Mouse (Mus musculus): ENCODE data around the gene Rbbp4. TPM values are rescaled to one million over a fixed set of nuclear protein-coding genes. Genes with fewer than 3 reads are reported as not detected.

The Rbbp4 gene
- polyA plus RNA-seq, 1 experiment = 419 TPM

GRCm38 (mm10) chr4:129381148-129381547 lies 46.0 kb upstream of the Rbbp4 start:
- Histone ChIP-seq H3K36me3 (ENCODE audit: control insufficient read depth, insufficient read depth, low read length, poor library complexity, severe bottlenecking) (no peaks in the 10 kb centered on the region), H3K4me3 (ENCODE audit: low read depth, low read length) (peak overlapping the region; percentile 60), H3K9ac (ENCODE audit: low read depth, poor library complexity, severe bottlenecking) (peak overlapping the region; percentile 73), H3K4me1 (ENCODE audit: control insufficient read depth, insufficient read depth, low read length) (peaks cover 5% of the 10 kb centered on the region), H3K27ac (ENCODE audit: insufficient read depth, low read length) (peak overlapping the region; percentile 99), H3K9me3 (replicated peaks; ENCODE audit: control insufficient read depth, insufficient read depth, low read length, poor library complexity, severe bottlenecking) (no peaks in the 10 kb centered on the region), H3K27me3 (ENCODE audit: control insufficient read depth, insufficient read depth, low read length, poor library complexity, severe bottlenecking) (no peaks in the 10 kb centered on the region)
- TF ChIP-seq POLR2A (IDR thresholded peaks at IDR 0.05; ENCODE audit: insufficient read depth, low read length) (peak; percentile 46), CTCF (IDR thresholded peaks at IDR 0.05; ENCODE audit: low read depth, low read length) (no peak), EP300 (IDR thresholded peaks at IDR 0.05; ENCODE audit: insufficient read depth, low read depth, low read length) (peak; percentile 95)

GRCm38 (mm10) chr4:129379805-129380204 lies 44.6 kb upstream of the Rbbp4 start:
- peak overlapping the region; percentile 52 for H3K9ac ChIP-seq (ENCODE audit: low read depth, poor library complexity, severe bottlenecking)
- H3K9me3 ChIP-seq (replicated peaks; ENCODE audit: control insufficient read depth, insufficient read depth, low read length, poor library complexity, severe bottlenecking) = no peaks in the 10 kb centered on the region
- no peak overlapping the region for H3K4me3 ChIP-seq (ENCODE audit: low read depth, low read length)
- peak overlapping the region; percentile 97 for H3K27ac ChIP-seq (ENCODE audit: insufficient read depth, low read length)
- peaks cover 5% of the 10 kb centered on the region for H3K4me1 ChIP-seq (ENCODE audit: control insufficient read depth, insufficient read depth, low read length)
- no peak for TF ChIP-seq CTCF (IDR thresholded peaks at IDR 0.05; ENCODE audit: low read depth, low read length)
- no peak for TF ChIP-seq EP300 (IDR thresholded peaks at IDR 0.05; ENCODE audit: insufficient read depth, low read depth, low read length)
- TF ChIP-seq POLR2A (IDR thresholded peaks at IDR 0.05; ENCODE audit: insufficient read depth, low read length) = no peak
- H3K36me3 ChIP-seq (ENCODE audit: control insufficient read depth, insufficient read depth, low read length, poor library complexity, severe bottlenecking) = no peaks in the 10 kb centered on the region
- no peaks in the 10 kb centered on the region for H3K27me3 ChIP-seq (ENCODE audit: control insufficient read depth, insufficient read depth, low read length, poor library complexity, severe bottlenecking)

GRCm38 (mm10) chr4:129377601-129378390 lies 42.6 kb upstream of the Rbbp4 start, which contains the start of gene Zbtb8a:
Gene Zbtb8a, minus strand, starts transcription at chr4:129378116.
- no peaks in the 10 kb centered on the region for H3K36me3 ChIP-seq (ENCODE audit: control insufficient read depth, insufficient read depth, low read length, poor library complexity, severe bottlenecking)
- H3K4me3 ChIP-seq (ENCODE audit: low read depth, low read length) = peak within 1 kb of the TSS; percentile 99
- no peak for TF ChIP-seq POLR2A (IDR thresholded peaks at IDR 0.05; ENCODE audit: insufficient read depth, low read length)
- TF ChIP-seq CTCF (IDR thresholded peaks at IDR 0.05; ENCODE audit: low read depth, low read length) = no peak
- TF ChIP-seq EP300 (IDR thresholded peaks at IDR 0.05; ENCODE audit: insufficient read depth, low read depth, low read length) = no peak
- no peaks in the 10 kb centered on the region for H3K9me3 ChIP-seq (replicated peaks; ENCODE audit: control insufficient read depth, insufficient read depth, low read length, poor library complexity, severe bottlenecking)
- peak within 1 kb of the TSS; percentile 99 for H3K9ac ChIP-seq (ENCODE audit: low read depth, poor library complexity, severe bottlenecking)
- peaks cover 3% of the 10 kb centered on the region for H3K4me1 ChIP-seq (ENCODE audit: control insufficient read depth, insufficient read depth, low read length)
- no peaks in the 10 kb centered on the region for H3K27me3 ChIP-seq (ENCODE audit: control insufficient read depth, insufficient read depth, low read length, poor library complexity, severe bottlenecking)
- H3K27ac ChIP-seq (ENCODE audit: insufficient read depth, low read length) = peak within 1 kb of the TSS; percentile 88

GRCm38 (mm10) chr4:129376961-129377545 lies 41.9 kb upstream of the Rbbp4 start:
- Histone ChIP-seq H3K9me3 (replicated peaks; ENCODE audit: control insufficient read depth, insufficient read depth, low read length, poor library complexity, severe bottlenecking) (no peaks in the 10 kb centered on the region), H3K9ac (ENCODE audit: low read depth, poor library complexity, severe bottlenecking) (peak overlapping the region; percentile 99), H3K36me3 (ENCODE audit: control insufficient read depth, insufficient read depth, low read length, poor library complexity, severe bottlenecking) (no peaks in the 10 kb centered on the region), H3K4me1 (ENCODE audit: control insufficient read depth, insufficient read depth, low read length) (peaks cover 3% of the 10 kb centered on the region), H3K4me3 (ENCODE audit: low read depth, low read length) (peak overlapping the region; percentile 99), H3K27ac (ENCODE audit: insufficient read depth, low read length) (peak overlapping the region; percentile 88), H3K27me3 (ENCODE audit: control insufficient read depth, insufficient read depth, low read length, poor library complexity, severe bottlenecking) (no peaks in the 10 kb centered on the region)
- no peak for TF ChIP-seq CTCF (IDR thresholded peaks at IDR 0.05; ENCODE audit: low read depth, low read length)
- TF ChIP-seq EP300 (IDR thresholded peaks at IDR 0.05; ENCODE audit: insufficient read depth, low read depth, low read length) = no peak
- TF ChIP-seq POLR2A (IDR thresholded peaks at IDR 0.05; ENCODE audit: insufficient read depth, low read length) = no peak

- H3K9ac ChIP-seq (ENCODE audit: low read depth, poor library complexity, severe bottlenecking) = peak overlapping the region; percentile 99
Observed at GRCm38 (mm10) chr4:129375821-129376220, 40.7 kb upstream of the Rbbp4 start.

GRCm38 (mm10) chr4:129375000-129375399 lies 39.8 kb upstream of the Rbbp4 start:
- TF ChIP-seq POLR2A (IDR thresholded peaks at IDR 0.05; ENCODE audit: insufficient read depth, low read length) = peak; percentile 17
- no peak for TF ChIP-seq CTCF (IDR thresholded peaks at IDR 0.05; ENCODE audit: low read depth, low read length)
- TF ChIP-seq EP300 (IDR thresholded peaks at IDR 0.05; ENCODE audit: insufficient read depth, low read depth, low read length) = peak; percentile 89
- H3K36me3 ChIP-seq (ENCODE audit: control insufficient read depth, insufficient read depth, low read length, poor library complexity, severe bottlenecking) = no peaks in the 10 kb centered on the region
- no peaks in the 10 kb centered on the region for H3K27me3 ChIP-seq (ENCODE audit: control insufficient read depth, insufficient read depth, low read length, poor library complexity, severe bottlenecking)
- peak overlapping the region; percentile 99 for H3K9ac ChIP-seq (ENCODE audit: low read depth, poor library complexity, severe bottlenecking)
- peak overlapping the region; percentile 79 for H3K4me3 ChIP-seq (ENCODE audit: low read depth, low read length)
- no peaks in the 10 kb centered on the region for H3K9me3 ChIP-seq (replicated peaks; ENCODE audit: control insufficient read depth, insufficient read depth, low read length, poor library complexity, severe bottlenecking)
- peaks cover 3% of the 10 kb centered on the region for H3K4me1 ChIP-seq (ENCODE audit: control insufficient read depth, insufficient read depth, low read length)
- H3K27ac ChIP-seq (ENCODE audit: insufficient read depth, low read length) = peak overlapping the region; percentile 99

More at GRCm38 (mm10) chr4:129375821-129376220, 40.7 kb upstream of the Rbbp4 start:
- Histone ChIP-seq H3K27me3 (ENCODE audit: control insufficient read depth, insufficient read depth, low read length, poor library complexity, severe bottlenecking) (no peaks in the 10 kb centered on the region), H3K36me3 (ENCODE audit: control insufficient read depth, insufficient read depth, low read length, poor library complexity, severe bottlenecking) (no peaks in the 10 kb centered on the region), H3K9me3 (replicated peaks; ENCODE audit: control insufficient read depth, insufficient read depth, low read length, poor library complexity, severe bottlenecking) (no peaks in the 10 kb centered on the region), H3K27ac (ENCODE audit: insufficient read depth, low read length) (peak overlapping the region; percentile 99), H3K4me3 (ENCODE audit: low read depth, low read length) (peak overlapping the region; percentile 79), H3K4me1 (ENCODE audit: control insufficient read depth, insufficient read depth, low read length) (peaks cover 4% of the 10 kb centered on the region)
- TF ChIP-seq EP300 (IDR thresholded peaks at IDR 0.05; ENCODE audit: insufficient read depth, low read depth, low read length) (peak; percentile 88), POLR2A (IDR thresholded peaks at IDR 0.05; ENCODE audit: insufficient read depth, low read length) (no peak), CTCF (IDR thresholded peaks at IDR 0.05; ENCODE audit: low read depth, low read length) (no peak)
